Mouse (Mus musculus): ENCODE measurements around the gene Tmigd1. TPM values are rescaled to one million over a fixed set of nuclear protein-coding genes. Genes with fewer than 3 reads are reported as not detected.
"Not testable (repeated sequence)": the region's sequence is repeated elsewhere in the genome, so short reads cannot be mapped to it uniquely, and the experiment has no call there.

The Tmigd1 gene
- polyA plus RNA-seq, 1 experiment, result 146 TPM

DNA sequence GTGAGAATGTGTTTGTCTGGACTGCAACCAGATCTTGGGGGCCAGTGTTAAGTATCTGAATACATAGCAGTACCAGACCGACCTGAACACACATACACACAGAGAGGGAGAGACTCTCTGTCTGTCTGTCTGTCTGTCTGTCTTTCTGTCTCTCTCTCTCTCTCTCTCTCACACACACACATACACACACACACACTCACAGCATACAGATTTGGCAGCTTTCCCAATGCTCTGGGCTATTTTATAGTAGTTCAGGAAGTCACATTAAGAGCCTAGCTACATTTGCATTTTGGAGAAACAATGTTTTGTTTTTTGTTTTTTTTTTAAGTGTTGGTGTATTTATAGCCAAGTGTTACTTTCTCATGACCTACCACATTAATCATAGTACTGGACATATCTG is 4.8 kb upstream of the Tmigd1 start:
- WGBS, result 36% methylated on average over 1 of the region's 1 CpGs
- no peak for DNase-seq (ENCODE audit: low read depth, low spot score)

GRCm38 (mm10) chr11:76897871-76898270 is 4.1 kb upstream of the Tmigd1 start:
- DNase-seq (ENCODE audit: low read depth, low spot score), result no peak
- 39% methylated on average over 3 of the region's 3 CpGs for WGBS

- 71% methylated on average over 3 of the region's 3 CpGs for WGBS
Measured at GRCm38 (mm10) chr11:76898751-76899150, 3.2 kb upstream of the Tmigd1 start.

DNA sequence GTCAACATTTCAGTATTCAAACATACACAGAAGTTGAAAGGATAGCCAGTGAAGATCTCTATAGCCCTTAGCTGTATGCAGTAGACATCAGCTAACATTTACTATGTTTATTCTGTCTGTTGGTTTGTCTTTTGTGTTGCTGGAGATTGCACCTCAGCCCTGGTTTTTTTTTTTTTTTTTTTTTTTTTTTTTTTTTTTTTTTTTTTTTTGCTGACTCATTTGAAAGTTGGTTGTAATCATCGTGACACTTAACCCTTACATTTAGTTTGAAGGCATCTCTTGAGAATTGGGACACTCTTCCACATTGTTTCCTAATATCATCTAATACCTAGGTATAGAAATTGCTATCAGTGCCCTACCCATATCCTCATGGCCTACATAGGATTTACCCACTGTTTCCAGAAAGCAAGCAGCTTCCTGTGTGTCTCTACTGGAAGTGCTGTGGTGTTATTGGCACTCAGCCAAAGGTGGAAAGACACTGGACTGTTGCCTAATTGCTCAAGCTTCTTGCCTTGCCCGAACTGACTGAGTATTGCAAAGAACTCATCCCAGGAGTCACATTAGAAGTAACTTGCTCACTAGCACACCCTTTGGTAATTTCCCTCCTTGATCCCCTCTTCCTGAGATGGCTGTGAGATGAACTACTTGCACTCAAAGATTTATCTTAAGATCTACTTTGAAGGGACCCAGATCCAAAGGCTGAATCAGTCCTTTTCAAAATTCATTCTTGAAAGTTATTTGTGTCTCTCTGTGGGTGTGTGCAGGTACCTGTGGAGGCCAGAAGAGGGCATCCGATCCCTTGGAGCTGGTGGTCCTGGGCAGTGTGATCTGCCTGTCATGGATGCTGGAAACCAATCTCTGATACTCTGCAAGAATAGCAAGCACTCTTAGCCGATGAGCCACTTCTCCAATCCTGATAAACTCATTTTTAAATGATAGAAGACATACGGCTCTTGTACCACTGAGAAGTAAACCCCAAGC is 1.9 kb upstream of the Tmigd1 start:
- no peak for DNase-seq (ENCODE audit: low read depth, low spot score)
- WGBS, result 49% methylated on average over 5 of the region's 5 CpGs

More at GRCm38 (mm10) chr11:76898751-76899150, 3.2 kb upstream of the Tmigd1 start:
- DNase-seq (ENCODE audit: low read depth, low spot score), result no peak

DNA sequence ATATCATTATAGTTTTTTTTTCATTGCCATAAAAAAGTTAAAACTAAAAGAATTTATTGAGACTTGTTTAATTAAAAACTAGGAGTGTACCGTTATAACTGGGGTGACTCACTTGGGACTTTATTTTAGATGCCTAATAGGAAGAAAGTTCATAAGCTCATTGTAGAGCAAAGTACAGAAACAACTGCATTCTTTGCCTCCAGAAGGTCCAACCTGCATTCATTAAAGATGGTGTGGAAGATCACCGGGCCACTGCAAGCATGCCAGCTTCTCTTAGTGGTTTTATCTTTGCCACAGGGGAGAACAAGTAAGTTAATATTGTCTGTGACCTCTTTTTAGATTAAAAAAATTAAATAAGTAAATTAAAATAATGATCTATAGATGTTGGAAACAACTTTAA is 2.4 kb downstream of the Tmigd1 start:
- DNase-seq (ENCODE audit: low read depth, low spot score), result no peak

GRCm38 (mm10) chr11:76908651-76909050 is 6.7 kb downstream of the Tmigd1 start:
- 34% methylated on average over 7 of the region's 7 CpGs for WGBS
- no peak for DNase-seq (ENCODE audit: low read depth, low spot score)

More for the DNA sequence above, 2.4 kb downstream of the Tmigd1 start:
- 42% methylated on average over 2 of the region's 2 CpGs for WGBS

DNA sequence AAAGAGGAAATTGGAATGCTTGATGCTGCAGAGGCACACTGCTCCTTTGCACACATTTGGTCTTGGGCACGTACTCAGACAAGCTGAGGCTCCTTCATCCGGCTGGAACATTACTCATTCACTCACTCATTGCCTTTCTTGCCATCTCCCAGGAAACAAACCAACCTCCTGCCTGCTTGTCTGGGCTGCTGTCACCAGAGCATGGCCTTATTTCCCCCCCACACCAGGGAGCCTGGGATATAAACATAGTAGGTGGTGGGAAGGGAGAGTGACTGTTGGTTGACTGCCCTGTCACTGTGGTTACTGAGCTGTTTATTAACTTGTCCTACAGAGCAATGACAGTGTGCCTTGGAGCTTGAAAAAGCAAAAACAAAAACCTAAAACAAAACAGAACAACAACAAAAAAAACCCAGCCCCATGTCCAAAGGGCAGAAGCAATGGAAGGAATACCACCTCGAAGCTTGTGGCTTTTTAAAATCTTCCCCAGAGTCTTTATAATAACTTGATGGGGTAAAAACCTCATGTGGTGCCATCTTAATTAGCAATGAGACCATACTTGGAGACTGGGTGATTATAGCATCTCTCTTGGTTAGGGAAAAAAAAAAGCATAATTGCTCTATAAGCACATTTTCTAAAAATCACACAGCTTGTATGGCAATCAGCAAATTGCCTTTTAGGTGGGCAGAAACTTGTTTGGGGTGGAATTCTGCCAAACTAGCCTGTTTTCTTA is 9.5 kb downstream of the Tmigd1 start:
- 37% methylated on average over 3 of the region's 3 CpGs for WGBS
- DNase-seq (ENCODE audit: low read depth, low spot score), result no peak

- WGBS, result 60% methylated on average over 7 of the region's 7 CpGs
Measured at GRCm38 (mm10) chr11:76912055-76912395, 10.1 kb downstream of the Tmigd1 start.

GRCm38 (mm10) chr11:76914366-76914765 is 12.4 kb downstream of the Tmigd1 start:
- DNase-seq (ENCODE audit: low read depth, low spot score), result no peak
- 42% methylated on average over 7 of the region's 7 CpGs for WGBS

More at GRCm38 (mm10) chr11:76912055-76912395, 10.1 kb downstream of the Tmigd1 start:
- DNase-seq (ENCODE audit: low read depth, low spot score), result no peak

DNA sequence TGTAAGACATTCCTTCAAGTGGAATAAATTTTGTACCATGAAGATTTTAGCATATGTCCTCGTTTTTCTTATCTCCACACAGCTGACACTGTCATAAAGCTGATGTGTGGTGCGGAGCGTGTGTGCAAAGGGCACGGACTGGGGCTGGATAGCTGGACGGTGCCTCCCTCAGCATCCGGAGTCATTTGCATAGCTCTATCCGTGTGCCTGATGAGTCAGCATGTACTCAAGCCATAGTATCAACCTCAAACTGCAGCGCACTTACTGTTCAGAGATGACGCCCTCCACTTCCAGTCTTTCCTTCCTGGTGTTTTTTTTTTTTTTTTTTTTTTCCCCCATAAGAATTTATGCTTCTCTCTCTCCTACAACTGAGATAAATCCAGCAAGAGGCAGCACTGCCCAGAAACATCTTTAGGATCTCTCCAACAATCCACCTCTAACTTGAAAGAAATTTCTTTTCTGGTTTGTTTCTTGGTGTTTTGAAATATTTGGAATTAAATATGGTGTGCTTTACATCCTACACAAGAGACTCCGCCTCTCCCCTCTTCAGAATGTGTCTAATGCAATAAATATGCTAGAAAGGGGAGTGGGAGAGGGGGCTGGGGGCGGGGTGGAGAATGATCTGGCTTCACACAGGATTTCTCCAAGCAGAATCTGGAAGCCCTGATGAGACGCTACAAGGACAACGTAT is 14.7 kb downstream of the Tmigd1 start:
- no peak for DNase-seq (ENCODE audit: low read depth, low spot score)
- WGBS, result 18% methylated on average over 13 of the region's 13 CpGs

DNA sequence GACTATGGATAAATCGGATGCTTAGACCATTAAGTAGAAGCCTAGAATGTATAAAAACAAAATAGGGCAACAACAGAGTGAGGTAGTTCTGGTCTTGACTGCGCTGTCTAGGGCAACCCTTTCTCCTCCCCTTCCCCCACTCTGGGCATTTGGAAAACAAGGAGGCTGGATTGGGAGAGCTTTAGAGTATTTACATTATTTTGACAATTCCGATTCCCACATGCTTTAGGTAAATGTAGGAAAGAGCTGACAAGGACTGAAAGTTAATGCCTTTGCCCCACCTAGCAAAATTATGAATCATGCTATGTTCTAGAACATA is 15.2 kb downstream of the Tmigd1 start:
- WGBS, result 47% methylated on average over 3 of the region's 3 CpGs
- no peak for DNase-seq (ENCODE audit: low read depth, low spot score)

- 46% methylated on average over 1 of the region's 1 CpGs for whole genome bisulfite sequencing
Measured at GRCm38 (mm10) chr11:76920607-76921006, 18.6 kb downstream of the Tmigd1 start.

GRCm38 (mm10) chr11:76924759-76925236 is 22.8 kb downstream of the Tmigd1 start, which contains the start of gene Blmh:
Gene Blmh, plus strand, starts transcription at chr11:76924809.
- no peak for DNase-seq (ENCODE audit: low read depth, low spot score)
- 12% methylated on average over 6 of the region's 6 CpGs for WGBS

More at GRCm38 (mm10) chr11:76920607-76921006, 18.6 kb downstream of the Tmigd1 start:
- DNase-seq (ENCODE audit: low read depth, low spot score), result no peak

GRCm38 (mm10) chr11:76928586-76928985 is 26.6 kb downstream of the Tmigd1 start:
- 65% methylated on average over 8 of the region's 8 CpGs for WGBS
- DNase-seq (ENCODE audit: low read depth, low spot score), result not testable (repeated sequence)

DNA sequence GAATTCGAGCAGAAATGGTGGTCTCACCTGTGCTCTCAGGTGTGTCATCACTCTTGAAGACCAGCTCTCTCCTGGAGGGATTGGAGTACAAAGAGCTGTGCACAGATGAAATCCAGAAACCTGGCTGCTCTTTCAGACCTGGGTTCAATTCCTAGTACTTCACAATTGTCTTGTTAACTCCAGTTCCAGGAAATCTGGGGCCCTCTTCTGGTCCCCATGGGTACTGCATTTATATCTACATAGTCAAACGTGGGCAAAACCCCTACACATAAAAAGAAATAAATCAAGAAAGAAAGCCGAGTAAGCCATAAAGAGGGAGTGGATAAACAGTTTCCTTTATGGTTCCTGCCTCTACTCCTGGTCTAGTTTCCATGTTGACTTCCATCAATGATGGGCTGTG is 31.2 kb downstream of the Tmigd1 start:
- 59% methylated on average over 3 of the region's 3 CpGs for WGBS
- no peak for DNase-seq (ENCODE audit: low read depth, low spot score)

DNA sequence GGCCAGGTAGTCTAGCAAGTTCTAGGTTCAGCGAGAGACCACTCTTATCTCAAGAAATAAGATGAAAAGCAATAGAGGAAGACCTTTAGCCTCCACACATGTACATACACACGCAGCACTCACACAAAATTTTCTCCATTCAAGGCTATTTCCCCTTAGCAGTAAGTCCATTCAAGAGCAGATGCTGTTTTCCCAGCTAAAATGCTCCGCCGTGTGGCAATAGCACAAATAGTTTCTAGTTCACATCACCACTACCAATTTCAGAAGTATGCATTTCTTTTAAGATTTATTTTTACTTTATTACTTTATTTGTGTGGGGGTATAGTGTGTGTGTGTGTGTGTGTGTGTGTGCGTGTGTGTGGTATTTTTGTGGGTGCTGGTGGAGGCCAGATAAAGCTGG is 34.6 kb downstream of the Tmigd1 start:
- 55% methylated on average over 5 of the region's 5 CpGs for WGBS
- no peak for DNase-seq (ENCODE audit: low read depth, low spot score)

DNA sequence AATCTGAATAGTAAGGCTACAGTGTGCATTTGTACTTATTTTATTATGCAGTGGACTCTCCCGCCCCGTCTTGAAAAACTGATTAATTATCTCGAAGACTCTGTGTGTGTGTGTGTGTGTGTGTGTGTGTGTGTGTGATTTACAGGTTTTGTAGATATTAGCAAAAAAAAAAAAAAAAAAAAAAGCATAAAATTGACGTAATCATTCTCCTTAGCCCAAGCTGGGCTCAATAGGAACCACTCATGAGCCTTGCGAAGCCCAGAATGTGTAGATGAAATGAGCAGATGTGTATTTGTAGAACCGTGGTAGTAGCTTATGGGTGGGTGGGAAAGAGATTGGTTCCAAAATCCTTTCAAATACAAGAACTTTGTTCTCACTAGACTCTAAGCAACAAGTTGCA is 42.9 kb downstream of the Tmigd1 start:
- 71% methylated on average over 6 of the region's 6 CpGs for WGBS
- DNase-seq (ENCODE audit: low read depth, low spot score), result no peak

- 2% methylated on average over 58 of the region's 58 CpGs for WGBS
- DNase-seq (ENCODE audit: low read depth, low spot score), result peak; percentile 62
Measured at GRCm38 (mm10) chr11:76945386-76946202, 43.6 kb downstream of the Tmigd1 start.

DNA sequence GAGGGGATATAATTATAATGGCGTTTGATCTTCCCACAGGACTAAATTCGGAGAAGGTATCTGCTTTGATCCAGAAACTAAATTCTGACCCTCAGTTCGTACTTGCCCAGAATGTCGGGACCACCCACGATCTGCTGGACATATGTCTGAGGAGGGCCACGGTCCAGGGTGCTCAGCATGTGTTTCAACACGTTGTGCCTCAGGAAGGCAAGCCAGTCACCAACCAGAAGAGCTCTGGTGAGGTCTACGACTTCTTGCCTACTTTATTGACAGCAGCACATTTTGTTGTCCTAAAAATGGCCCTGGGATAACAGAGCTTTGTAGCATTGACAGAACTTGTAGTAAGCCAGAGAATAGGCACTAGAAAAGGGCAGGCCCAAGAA is 44.2 kb downstream of the Tmigd1 start:
- 1% methylated on average over 8 of the region's 8 CpGs for WGBS

More for the DNA sequence above, 44.2 kb downstream of the Tmigd1 start:
- no peak for DNase-seq (ENCODE audit: low read depth, low spot score)
